Mouse (Mus musculus): ENCODE measurements around the gene Nos1ap.

Nos1ap gene

GRCm38 (mm10) chr1:170499466-170499865 lies 90.2 kb downstream of the Nos1ap start:
- no peak for DNase-seq

GRCm38 (mm10) chr1:170498645-170499044 lies 91.0 kb downstream of the Nos1ap start:
- DNase-seq, result no peak

- DNase-seq, result peak; percentile 36 to 54
These were observed 93.4 kb downstream of the Nos1ap start for GRCm38 (mm10) chr1:170496221-170496620.

- DNase-seq, result no peak
These were observed 94.0 kb downstream of the Nos1ap start for GRCm38 (mm10) chr1:170495538-170496183.

GRCm38 (mm10) chr1:170492527-170492926 lies 97.1 kb downstream of the Nos1ap start:
- DNase-seq, result no peak

- no peak for DNase-seq
These were observed 97.6 kb downstream of the Nos1ap start for GRCm38 (mm10) chr1:170492027-170492426.

- no peak for DNase-seq
These were observed 99.7 kb downstream of the Nos1ap start for GRCm38 (mm10) chr1:170489936-170490335.

- DNase-seq, result peak; percentile 50 to 55
These were observed 100.2 kb downstream of the Nos1ap start for GRCm38 (mm10) chr1:170489450-170489849.

- DNase-seq, result no peak
These were observed 104.5 kb downstream of the Nos1ap start for GRCm38 (mm10) chr1:170485119-170485518.

GRCm38 (mm10) chr1:170482236-170482905 lies 107.3 kb downstream of the Nos1ap start:
- no peak for DNase-seq

GRCm38 (mm10) chr1:170481093-170481492 lies 108.6 kb downstream of the Nos1ap start:
- DNase-seq, result no peak

- DNase-seq, result no peak
These were observed 110.2 kb downstream of the Nos1ap start for GRCm38 (mm10) chr1:170479458-170479798.

- no peak for DNase-seq
These were observed 110.7 kb downstream of the Nos1ap start for GRCm38 (mm10) chr1:170478791-170479457.

- peak; percentile 33 to 55 for DNase-seq
These were observed 111.7 kb downstream of the Nos1ap start for GRCm38 (mm10) chr1:170477636-170478600.

GRCm38 (mm10) chr1:170473460-170473859 lies 116.2 kb downstream of the Nos1ap start:
- no peak for DNase-seq

- no peak for DNase-seq
These were observed 116.8 kb downstream of the Nos1ap start for GRCm38 (mm10) chr1:170472861-170473260.

- peak; percentile 44 to 65 for DNase-seq
These were observed 123.3 kb downstream of the Nos1ap start for GRCm38 (mm10) chr1:170466099-170467009.

GRCm38 (mm10) chr1:170462140-170462539 lies 127.5 kb downstream of the Nos1ap start:
- DNase-seq, result no peak

GRCm38 (mm10) chr1:170459896-170460602 lies 129.6 kb downstream of the Nos1ap start:
- peak; percentile 69 to 80 for DNase-seq

- DNase-seq, result no peak
These were observed 132.0 kb downstream of the Nos1ap start for GRCm38 (mm10) chr1:170457673-170458072.

All from cerebellum, postnatal 14 days (tissue).